Mouse (Mus musculus) stomach, postnatal 0 days (tissue): ENCODE data around the gene Wdr17. TPM values are rescaled to one million over a fixed set of nuclear protein-coding genes. Genes with fewer than 3 reads are reported as not detected.

Source experiments
- ATAC-seq: fragments of 200-750 bp; cut with Nextera tagmentation; 2 replicates; pipeline ENCODE4 v1.8.0; 2017; ENCODE audit not compliant: low FRiP score, low TSS enrichment
- DNase-seq: peaks from one replicate; pipeline ENCODE4 v3.0.0-alpha.2; 2016; ENCODE audit warnings: low spot score
- H3K27ac ChIP-seq: fragments of 300-500 bp; sonication (generic); replicated peaks from 2 replicates; pipeline ENCODE4 v1.5.1; 2014; ENCODE audit warnings: mild to moderate bottlenecking, control low read depth
- H3K27me3 ChIP-seq: fragments of 300-500 bp; sonication (generic); 2 replicates; pipeline ENCODE4 v1.6.1; 2014; ENCODE audit warnings: low read length; ENCODE audit not compliant: control insufficient read depth, insufficient read depth
- H3K36me3 ChIP-seq: fragments of 300-500 bp; sonication (generic); 2 replicates; pipeline ENCODE4 v1.6.1; 2014; ENCODE audit warnings: low read length, mixed read lengths; ENCODE audit not compliant: control insufficient read depth, insufficient read depth
- H3K4me1 ChIP-seq: fragments of 300-500 bp; sonication (generic); replicated peaks from 2 replicates; pipeline ENCODE4 v1.6.1; 2014; ENCODE audit warnings: antibody characterized with exemption; ENCODE audit not compliant: control insufficient read depth, insufficient read depth
- H3K4me2 ChIP-seq: fragments of 300-500 bp; sonication (generic); replicated peaks from 2 replicates; pipeline ENCODE4 v1.6.1; 2014; ENCODE audit warnings: low read depth, mild to moderate bottlenecking, control low read depth, moderate library complexity
- H3K4me3 ChIP-seq: fragments of 300-500 bp; sonication (generic); 2 replicates; pipeline ENCODE4 v1.5.1; 2014; ENCODE audit warnings: low read depth, low read length, control low read depth
- H3K9ac ChIP-seq: fragments of 300-500 bp; sonication (generic); 2 replicates; pipeline ENCODE4 v1.6.1; 2014; ENCODE audit warnings: mild to moderate bottlenecking, low read length, control low read depth, mixed read lengths
- H3K9me3 ChIP-seq: fragments of 300-500 bp; sonication (generic); 2 replicates; pipeline ENCODE4 v1.6.1; 2016; ENCODE audit warnings: low read length; ENCODE audit not compliant: control insufficient read depth
- CTCF ChIP-seq: IDR thresholded peaks from 2 replicates; pipeline ENCODE4 v1.5.1; 2016; ENCODE audit warnings: antibody characterized with exemption, low read depth, mild to moderate bottlenecking, moderate library complexity
- EP300 ChIP-seq: optimal IDR thresholded peaks from 2 replicates; pipeline ENCODE3; 2016; ENCODE audit warnings: antibody characterized with exemption
- WGBS: fragments of 180-500 bp; shearing (Covaris S2); extraction: QIAGEN DNeasy Blood & Tissue Kit; methylation state at CpG from one replicate; pipeline ENCODE4 v1.1.7; 2014; 5-methylcytosine and 5-hydroxymethylcytosine counted together
- polyA plus RNA-seq: library from polyadenylated mRNA; unstranded; fragments of >200 nt; fragmentation: Nextera tagmentation; extraction: Ambion mirVana; gene quantifications from 2 replicates; pipeline ENCODE4 v1.2.1, GENCODE M21; 2015

Gene Wdr17
- polyA plus RNA-seq, 1 experiment from 2014 or later, result 0.06 TPM

GRCm38 (mm10) chr8:54779317-54780133 lies 107.5 kb downstream of the Wdr17 start:
- Histone ChIP-seq H3K27ac (no peak overlapping the region), H3K9me3 (no peaks in the 10 kb centered on the region), H3K27me3 (no peaks in the 10 kb centered on the region), H3K9ac (0 out of 2 replicates have a peak overlapping the region, but pooled peaks have one; percentile 27), H3K4me3 (peak overlapping the region; percentile 36), H3K4me2 (peak overlapping the region; percentile 68), H3K4me1 (no peaks in the 10 kb centered on the region; the same call in 1 of the 2 replicates), H3K36me3 (no peaks in the 10 kb centered on the region)
- WGBS, result under 1% methylated on average over 23 of the region's 23 CpGs
- peak; percentile 64 for ATAC-seq
- TF ChIP-seq EP300 (no peak), CTCF (no peak)
- peak; percentile 39 for DNase-seq

DNA sequence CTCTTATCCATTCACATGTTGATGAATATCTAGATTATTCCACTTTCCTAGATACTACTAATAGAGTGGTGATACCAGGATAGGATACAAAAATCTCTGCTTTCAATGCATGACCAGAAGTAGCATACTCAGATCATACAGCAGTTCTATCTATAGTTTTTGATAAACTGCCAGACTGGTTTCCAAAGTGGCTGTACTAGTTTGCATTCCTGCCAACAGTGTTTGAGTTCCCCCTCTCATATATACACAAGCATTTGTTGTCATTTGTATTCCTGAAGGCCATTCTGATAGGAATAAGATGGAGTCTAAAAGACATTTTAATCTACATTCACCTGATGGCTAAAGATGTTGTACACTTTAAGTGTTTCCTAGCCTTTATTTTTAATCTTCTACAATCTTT lies 110.0 kb downstream of the Wdr17 start:
- TF ChIP-seq EP300 (no peak), CTCF (no peak)
- Histone ChIP-seq H3K9ac (no peak overlapping the region), H3K9me3 (no peaks in the 10 kb centered on the region), H3K4me3 (no peak overlapping the region), H3K27me3 (no peaks in the 10 kb centered on the region), H3K4me1 (no peaks in the 10 kb centered on the region; the same call in 1 of the 2 replicates), H3K36me3 (no peaks in the 10 kb centered on the region), H3K27ac (no peak overlapping the region), H3K4me2 (no peak overlapping the region)
- DNase-seq (no peak), ATAC-seq (no peak)

- Histone ChIP-seq H3K9me3 (no peaks in the 10 kb centered on the region), H3K27me3 (no peaks in the 10 kb centered on the region), H3K4me1 (no peaks in the 10 kb centered on the region; the same call in 1 of the 2 replicates), H3K36me3 (no peaks in the 10 kb centered on the region), H3K9ac (no peak overlapping the region), H3K4me2 (no peak overlapping the region), H3K27ac (no peak overlapping the region), H3K4me3 (no peak overlapping the region)
- ATAC-seq, result no peak
- TF ChIP-seq EP300, result no peak
- DNase-seq, result no peak
Observed at GRCm38 (mm10) chr8:54776241-54776640, 110.7 kb downstream of the Wdr17 start.

GRCm38 (mm10) chr8:54757646-54758045 lies 129.3 kb downstream of the Wdr17 start:
- DNase-seq (no peak), ATAC-seq (no peak)

GRCm38 (mm10) chr8:54736660-54737312 lies 150.2 kb downstream of the Wdr17 start:
- TF ChIP-seq EP300 (no peak), CTCF (peak; percentile 73)
- Histone ChIP-seq H3K4me1 (no peaks in the 10 kb centered on the region), H3K9me3 (no peaks in the 10 kb centered on the region), H3K36me3 (no peaks in the 10 kb centered on the region), H3K27me3 (no peaks in the 10 kb centered on the region), H3K9ac (no peak overlapping the region), H3K4me2 (no peak overlapping the region), H3K4me3 (no peak overlapping the region), H3K27ac (no peak overlapping the region)
- 57% methylated on average over 5 of the region's 5 CpGs for WGBS
- DNase-seq, result no peak
- ATAC-seq, result no peak

More at GRCm38 (mm10) chr8:54757646-54758045, 129.3 kb downstream of the Wdr17 start:
- H3K4me2 ChIP-seq, result no peak overlapping the region
- no peaks in the 10 kb centered on the region for H3K36me3 ChIP-seq
- 85% methylated on average over 1 of the region's 1 CpGs for WGBS
- H3K9me3 ChIP-seq, result no peaks in the 10 kb centered on the region
- TF ChIP-seq CTCF (no peak), EP300 (no peak)
- H3K4me1 ChIP-seq, result no peaks in the 10 kb centered on the region
- no peak overlapping the region for H3K4me3 ChIP-seq
- no peak overlapping the region for H3K9ac ChIP-seq
- no peaks in the 10 kb centered on the region for H3K27me3 ChIP-seq
- no peak overlapping the region for H3K27ac ChIP-seq

DNA sequence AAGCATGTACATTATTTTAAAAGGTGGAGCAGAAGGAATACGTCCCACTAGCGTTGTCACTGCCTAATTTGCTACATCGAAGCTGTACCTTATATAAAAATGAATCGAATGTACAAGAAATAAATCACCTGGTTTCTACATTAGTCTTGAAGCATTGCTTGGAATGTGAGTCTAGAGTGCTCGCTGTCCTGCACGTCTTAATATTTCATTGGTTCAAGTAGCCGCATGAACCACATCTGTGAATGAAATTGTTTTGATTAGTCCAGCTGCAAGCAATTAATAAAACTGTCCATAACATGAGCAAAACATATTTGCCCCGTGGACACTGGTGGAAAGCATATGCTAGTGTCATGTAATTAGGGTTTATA lies 162.3 kb downstream of the Wdr17 start:
- Histone ChIP-seq H3K9ac (no peak overlapping the region), H3K9me3 (no peaks in the 10 kb centered on the region), H3K36me3 (no peaks in the 10 kb centered on the region), H3K4me2 (peak overlapping the region; percentile 52), H3K27ac (no peak overlapping the region), H3K27me3 (no peaks in the 10 kb centered on the region), H3K4me3 (peak overlapping the region; percentile 31), H3K4me1 (no peaks in the 10 kb centered on the region)
- ATAC-seq (no peak), DNase-seq (no peak)
- TF ChIP-seq EP300, result no peak
- no peak for TF ChIP-seq CTCF
- WGBS, result 10% methylated on average over 8 of the region's 8 CpGs
